Mouse (Mus musculus): ENCODE results near the gene Galnt16. TPM values are rescaled to one million over a fixed set of nuclear protein-coding genes. Genes with fewer than 3 reads are reported as not detected.

Gene Galnt16
- total and polyA plus RNA-seq, 2 experiments from 2014 or later, result 3.5 to 12.1 TPM

GRCm38 (mm10) chr12:80604218-80604617 is 86.1 kb downstream of the Galnt16 start:
- WGBS, result 98% methylated on average over 2 of the region's 2 CpGs
- DNase-seq (ENCODE audit: low spot score), result no peak
- H3K27ac ChIP-seq (ENCODE audit: low read depth), result peak overlapping the region; percentile 54; the same call in 1 of the 2 replicates
- H3K9ac ChIP-seq (replicated peaks; ENCODE audit: low read depth, low read length), result no peak overlapping the region
- peaks cover 31% of the 10 kb centered on the region for H3K4me1 ChIP-seq (ENCODE audit: control insufficient read depth, insufficient read depth)
- ATAC-seq (ENCODE audit: insufficient read depth, low read depth), result no peak
- H3K27me3 ChIP-seq (ENCODE audit: control insufficient read depth, insufficient read depth, low read length), result no peaks in the 10 kb centered on the region
- no peak overlapping the region for H3K4me3 ChIP-seq (ENCODE audit: low read depth, low read length)
- no peaks in the 10 kb centered on the region for H3K9me3 ChIP-seq (replicated peaks; ENCODE audit: control insufficient read depth, low read length)
- TF ChIP-seq EP300 (IDR thresholded peaks at IDR 0.05; ENCODE audit: low read depth), result no peak
- TF ChIP-seq CTCF (IDR thresholded peaks at IDR 0.05; ENCODE audit: low read depth), result no peak
- no peak overlapping the region for H3K4me2 ChIP-seq (ENCODE audit: low read depth, low read length)
- no peaks in the 10 kb centered on the region for H3K36me3 ChIP-seq (replicated peaks; ENCODE audit: control insufficient read depth, insufficient read depth, low read length)

DNA sequence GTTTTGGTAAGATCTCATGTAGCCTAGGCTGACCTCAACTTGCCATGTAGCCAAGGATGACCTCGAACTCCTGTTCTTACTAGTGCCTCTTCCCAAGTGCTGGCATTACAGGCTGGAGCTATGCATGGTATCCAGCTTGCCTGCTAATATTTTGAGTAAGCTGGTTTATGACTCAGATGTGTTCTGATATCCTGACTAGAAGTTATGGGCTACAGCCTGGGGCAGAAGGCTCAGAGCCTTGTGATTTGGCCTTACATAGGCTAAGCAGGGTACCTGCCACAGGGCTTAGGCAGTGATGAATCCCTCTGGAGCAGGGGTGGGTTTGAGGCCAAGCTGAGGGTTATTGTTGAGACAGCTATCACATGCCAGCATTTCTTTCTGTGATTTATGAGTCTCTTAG is 90.5 kb downstream of the Galnt16 start:
- H3K9me3 ChIP-seq (replicated peaks; ENCODE audit: control insufficient read depth, low read length), result no peaks in the 10 kb centered on the region
- no peak for DNase-seq (ENCODE audit: low spot score)
- H3K27me3 ChIP-seq (ENCODE audit: control insufficient read depth, insufficient read depth, low read length), result no peaks in the 10 kb centered on the region
- H3K4me3 ChIP-seq (ENCODE audit: low read depth, low read length), result no peak overlapping the region
- 84% methylated on average over 1 of the region's 1 CpGs for whole genome bisulfite sequencing
- ATAC-seq (ENCODE audit: insufficient read depth, low read depth), result no peak
- H3K9ac ChIP-seq (replicated peaks; ENCODE audit: low read depth, low read length), result no peak overlapping the region
- H3K4me1 ChIP-seq (ENCODE audit: control insufficient read depth, insufficient read depth), result peaks cover 18% of the 10 kb centered on the region
- no peak overlapping the region for H3K27ac ChIP-seq (ENCODE audit: low read depth)
- no peak overlapping the region for H3K4me2 ChIP-seq (ENCODE audit: low read depth, low read length)
- no peak for TF ChIP-seq CTCF (IDR thresholded peaks at IDR 0.05; ENCODE audit: low read depth)
- TF ChIP-seq EP300 (IDR thresholded peaks at IDR 0.05; ENCODE audit: low read depth), result no peak
- no peaks in the 10 kb centered on the region for H3K36me3 ChIP-seq (replicated peaks; ENCODE audit: control insufficient read depth, insufficient read depth, low read length)

GRCm38 (mm10) chr12:80609928-80610327 is 91.9 kb downstream of the Galnt16 start:
- H3K4me2 ChIP-seq (ENCODE audit: low read depth, low read length), result no peak overlapping the region
- peak; percentile 79 for DNase-seq (ENCODE audit: low spot score)
- H3K27ac ChIP-seq (ENCODE audit: low read depth), result peak overlapping the region; percentile 81

DNA sequence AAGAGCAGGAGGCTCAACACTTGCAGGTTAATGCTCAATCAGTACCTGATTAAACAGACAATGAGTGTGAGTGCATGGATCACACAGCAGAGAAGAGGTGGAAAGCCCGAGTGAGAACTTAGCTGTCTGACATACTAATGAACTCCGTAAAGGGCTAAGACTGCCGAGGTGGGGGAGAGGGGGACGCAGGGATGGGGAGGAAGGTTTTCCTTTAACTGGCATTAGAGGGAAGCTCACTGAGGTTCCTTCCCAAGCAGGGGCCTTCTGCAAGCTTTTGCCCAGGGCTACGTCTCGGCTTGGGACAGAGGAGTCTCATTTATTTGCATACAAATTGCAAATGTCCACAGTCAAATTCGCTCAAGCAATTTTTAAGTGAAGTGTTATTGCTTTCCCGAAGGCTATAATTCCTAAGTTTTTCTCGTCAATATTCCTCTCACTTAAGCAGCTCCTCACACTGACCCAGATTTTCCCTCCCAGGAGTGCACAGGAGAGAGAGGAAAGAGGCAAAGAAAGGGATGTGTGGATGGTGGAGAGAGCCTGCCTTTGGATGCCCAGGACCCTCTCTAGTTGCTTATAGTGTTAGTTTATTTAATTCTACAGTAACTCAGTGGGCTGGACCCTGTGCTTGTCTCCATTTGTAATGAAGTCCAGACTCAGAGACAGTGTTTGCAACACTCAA is 94.2 kb downstream of the Galnt16 start:
- Histone ChIP-seq H3K27me3 (ENCODE audit: control insufficient read depth, insufficient read depth, low read length) (no peaks in the 10 kb centered on the region), H3K4me3 (ENCODE audit: low read depth, low read length) (no peak overlapping the region), H3K9me3 (replicated peaks; ENCODE audit: control insufficient read depth, low read length) (no peaks in the 10 kb centered on the region), H3K4me2 (ENCODE audit: low read depth, low read length) (no peak overlapping the region), H3K9ac (replicated peaks; ENCODE audit: low read depth, low read length) (no peak overlapping the region), H3K36me3 (replicated peaks; ENCODE audit: control insufficient read depth, insufficient read depth, low read length) (no peaks in the 10 kb centered on the region), H3K27ac (ENCODE audit: low read depth) (no peak overlapping the region), H3K4me1 (ENCODE audit: control insufficient read depth, insufficient read depth) (peaks cover 8% of the 10 kb centered on the region)
- TF ChIP-seq CTCF (IDR thresholded peaks at IDR 0.05; ENCODE audit: low read depth) (no peak), EP300 (IDR thresholded peaks at IDR 0.05; ENCODE audit: low read depth) (no peak)
- WGBS, result 84% methylated on average over 9 of the region's 9 CpGs
- DNase-seq (ENCODE audit: low spot score) (no peak), ATAC-seq (ENCODE audit: insufficient read depth, low read depth) (no peak)

More at GRCm38 (mm10) chr12:80609928-80610327, 91.9 kb downstream of the Galnt16 start:
- Histone ChIP-seq H3K36me3 (replicated peaks; ENCODE audit: control insufficient read depth, insufficient read depth, low read length) (no peaks in the 10 kb centered on the region), H3K27me3 (ENCODE audit: control insufficient read depth, insufficient read depth, low read length) (no peaks in the 10 kb centered on the region), H3K9ac (replicated peaks; ENCODE audit: low read depth, low read length) (no peak overlapping the region), H3K4me1 (ENCODE audit: control insufficient read depth, insufficient read depth) (peaks cover 8% of the 10 kb centered on the region), H3K4me3 (ENCODE audit: low read depth, low read length) (no peak overlapping the region), H3K9me3 (replicated peaks; ENCODE audit: control insufficient read depth, low read length) (no peaks in the 10 kb centered on the region)
- WGBS, result 21% methylated on average over 3 of the region's 3 CpGs
- peak; percentile 83 for ATAC-seq (ENCODE audit: insufficient read depth, low read depth)
- no peak for TF ChIP-seq CTCF (IDR thresholded peaks at IDR 0.05; ENCODE audit: low read depth)
- TF ChIP-seq EP300 (IDR thresholded peaks at IDR 0.05; ENCODE audit: low read depth), result peak; percentile 26; the same call in 1 of the 2 replicates

- Histone ChIP-seq H3K4me3 (ENCODE audit: low read depth, low read length) (no peak overlapping the region), H3K9me3 (replicated peaks; ENCODE audit: control insufficient read depth, low read length) (no peaks in the 10 kb centered on the region), H3K36me3 (replicated peaks; ENCODE audit: control insufficient read depth, insufficient read depth, low read length) (no peaks in the 10 kb centered on the region), H3K4me1 (ENCODE audit: control insufficient read depth, insufficient read depth) (peaks cover 3% of the 10 kb centered on the region; the same call in 1 of the 2 replicates), H3K9ac (replicated peaks; ENCODE audit: low read depth, low read length) (no peak overlapping the region), H3K4me2 (ENCODE audit: low read depth, low read length) (no peak overlapping the region), H3K27ac (ENCODE audit: low read depth) (no peak overlapping the region), H3K27me3 (ENCODE audit: control insufficient read depth, insufficient read depth, low read length) (no peaks in the 10 kb centered on the region)
- no peak for DNase-seq (ENCODE audit: low spot score)
- ATAC-seq (ENCODE audit: insufficient read depth, low read depth), result no peak
- TF ChIP-seq CTCF (IDR thresholded peaks at IDR 0.05; ENCODE audit: low read depth) (no peak), EP300 (IDR thresholded peaks at IDR 0.05; ENCODE audit: low read depth) (no peak)
- 49% methylated on average over 7 of the region's 7 CpGs for WGBS
Observed at GRCm38 (mm10) chr12:80615371-80616257, 97.5 kb downstream of the Galnt16 start.

Data from heart, postnatal 0 days (tissue).